Mouse (Mus musculus) telencephalon, adult 2 months (tissue): Measurements from ENCODE around the gene Slc2a10.

ENCODE experiments used
- DNase-seq: peaks from one replicate; pipeline ENCODE4 v3.0.0-alpha.2; 2011; ENCODE audit warnings: low read depth, low spot score

The Slc2a10 gene

DNA sequence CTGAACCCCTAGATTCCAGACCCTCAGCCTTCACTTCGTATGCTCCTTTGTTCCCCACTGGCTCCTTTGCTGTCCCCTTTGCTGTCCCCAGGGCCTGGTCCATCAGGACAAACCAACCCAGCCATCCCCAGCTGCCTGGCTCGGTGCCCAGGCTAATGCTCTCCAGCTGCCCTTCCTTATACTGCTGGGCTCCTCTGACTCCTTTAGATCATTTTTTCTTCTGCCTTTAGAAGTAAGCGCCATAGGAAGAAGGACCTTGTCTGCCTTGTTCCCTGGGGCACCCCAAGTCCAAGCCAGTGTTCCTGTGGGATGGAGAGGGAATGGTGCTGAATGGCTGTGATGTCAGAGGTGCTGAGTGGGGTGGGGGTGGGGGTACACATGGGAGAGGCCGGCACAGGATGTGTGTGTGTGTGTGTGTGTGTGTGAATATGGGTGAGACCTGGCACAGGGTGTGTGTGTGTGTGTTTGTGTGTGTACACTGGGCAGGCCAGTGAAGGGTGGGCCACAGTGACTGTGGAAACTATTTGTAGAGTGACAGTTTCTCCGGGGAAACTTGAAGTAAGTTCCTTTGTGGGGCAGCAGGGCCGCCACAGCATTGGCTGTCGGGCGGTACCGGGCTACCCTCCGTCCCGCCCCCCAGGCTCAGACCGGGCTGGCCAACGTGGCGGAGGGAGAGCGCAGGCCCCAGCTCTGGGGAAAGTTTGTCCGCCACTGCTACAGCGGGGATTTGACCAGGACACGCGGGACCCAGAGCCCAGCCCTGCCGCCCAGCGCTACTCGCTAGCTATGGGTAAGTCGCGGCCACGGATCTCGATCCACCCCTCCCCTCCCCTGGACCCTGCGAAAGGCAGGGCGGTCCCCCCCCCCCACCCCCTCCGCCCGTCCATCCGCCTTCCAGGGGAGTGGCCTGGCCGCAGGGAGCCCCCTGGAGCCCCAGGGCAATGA is at the start of gene Slc2a10:
Gene Slc2a10, plus strand, starts transcription at position 529 of the 945 bp plus-strand sequence.
- no peak for DNase-seq

DNA sequence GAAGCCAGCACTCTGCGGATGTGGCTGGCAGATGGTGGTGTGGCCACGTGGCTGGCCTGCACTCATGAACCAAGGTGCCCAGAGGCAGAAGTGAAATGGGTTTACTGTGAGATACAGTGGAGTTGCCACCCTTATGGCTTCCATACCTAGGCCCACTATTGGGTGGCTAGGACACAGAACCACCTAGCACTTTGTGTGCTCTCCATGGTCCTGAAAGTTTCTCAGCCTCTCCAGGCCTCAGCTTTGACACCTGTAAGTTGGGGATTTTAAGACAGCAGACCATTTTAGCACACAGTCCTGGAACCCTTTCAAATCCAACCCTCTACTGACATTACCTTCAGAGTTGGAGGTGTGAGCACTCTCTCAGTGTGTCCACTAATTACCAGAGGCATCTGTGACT is 46.9 kb upstream of the Slc2a10 start:
- no peak for DNase-seq

DNA sequence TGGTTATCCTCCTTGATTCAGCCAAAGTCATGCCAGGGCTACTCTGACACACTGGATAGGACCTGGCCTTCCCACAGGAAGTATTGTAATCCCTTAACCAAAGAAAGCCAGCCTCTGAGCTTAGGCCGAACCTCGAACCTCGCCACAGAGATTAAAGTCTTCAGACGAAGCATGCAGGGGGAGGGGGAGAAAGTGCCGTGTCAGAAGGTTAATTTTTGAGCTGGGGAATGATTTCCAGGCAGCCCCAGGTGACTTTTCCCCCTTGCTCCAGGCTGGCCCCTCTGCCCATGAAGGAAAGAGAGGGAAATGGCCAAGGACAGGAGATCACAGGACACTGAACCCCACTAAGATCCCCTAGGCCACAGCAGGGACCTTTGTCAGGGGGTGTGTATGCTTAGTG is 45.4 kb upstream of the Slc2a10 start:
- DNase-seq = no peak

DNA sequence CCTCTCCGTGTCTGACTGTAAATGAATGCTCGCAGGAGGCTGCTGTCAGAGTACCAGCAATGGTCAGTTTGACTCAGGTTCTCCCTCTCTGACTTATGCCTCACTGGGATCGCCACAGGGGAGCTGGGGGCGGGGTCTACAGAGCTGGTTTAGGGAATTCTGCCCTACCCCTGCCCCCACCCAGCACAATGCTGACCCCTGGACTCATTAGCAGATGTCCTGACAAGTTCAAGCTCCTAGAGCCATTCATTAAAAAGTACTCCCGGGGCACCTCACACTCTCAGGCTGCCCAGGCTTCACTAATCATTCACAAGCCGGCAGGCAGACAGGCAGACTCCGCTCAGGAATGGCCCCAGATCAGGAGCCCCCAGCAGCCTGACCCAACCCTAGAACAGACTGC is 43.9 kb upstream of the Slc2a10 start:
- DNase-seq = no peak

DNA sequence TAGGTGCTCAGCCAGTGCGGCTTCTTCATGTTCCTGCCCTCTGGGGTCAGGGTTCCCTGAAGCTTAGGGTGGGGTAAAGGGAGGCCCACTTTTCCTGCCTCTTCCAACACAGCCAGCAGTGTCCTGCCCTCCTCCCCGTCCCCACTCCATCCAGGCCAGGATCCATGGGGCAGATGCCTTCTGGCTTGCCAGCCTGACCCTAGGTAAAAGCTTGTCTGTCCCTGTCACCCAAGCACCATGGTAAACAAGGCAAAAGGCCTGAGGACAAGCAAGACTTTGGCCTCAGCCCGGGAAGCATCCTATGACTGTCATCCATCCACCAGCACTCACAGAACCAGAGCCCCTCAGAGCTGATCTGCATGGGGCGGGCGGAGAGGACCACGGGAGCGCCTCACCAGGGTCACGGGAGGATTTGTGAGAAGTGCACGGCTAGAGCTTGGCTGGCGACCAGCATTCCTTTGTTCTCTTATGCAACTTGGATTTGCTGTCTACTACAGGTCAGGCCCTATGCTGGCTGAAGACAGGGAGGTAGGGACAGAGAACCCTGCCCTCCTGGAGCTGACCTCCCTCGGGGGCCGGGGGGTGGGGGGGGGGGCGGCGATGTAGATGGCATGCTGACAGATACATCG is 35.6 kb upstream of the Slc2a10 start:
- DNase-seq = no peak

- DNase-seq = no peak
Measured at GRCm38 (mm10) chr2:165470167-165470566, 33.4 kb upstream of the Slc2a10 start.

GRCm38 (mm10) chr2:165471943-165472342 is 31.6 kb upstream of the Slc2a10 start:
- DNase-seq = no peak

GRCm38 (mm10) chr2:165473003-165473402 is 30.6 kb upstream of the Slc2a10 start, which contains the start of gene Slc13a3:
Gene Slc13a3, minus strand, starts transcription at chr2:165473230.
- no peak for DNase-seq

- no peak for DNase-seq
Measured at GRCm38 (mm10) chr2:165475412-165475811, 28.2 kb upstream of the Slc2a10 start.

DNA sequence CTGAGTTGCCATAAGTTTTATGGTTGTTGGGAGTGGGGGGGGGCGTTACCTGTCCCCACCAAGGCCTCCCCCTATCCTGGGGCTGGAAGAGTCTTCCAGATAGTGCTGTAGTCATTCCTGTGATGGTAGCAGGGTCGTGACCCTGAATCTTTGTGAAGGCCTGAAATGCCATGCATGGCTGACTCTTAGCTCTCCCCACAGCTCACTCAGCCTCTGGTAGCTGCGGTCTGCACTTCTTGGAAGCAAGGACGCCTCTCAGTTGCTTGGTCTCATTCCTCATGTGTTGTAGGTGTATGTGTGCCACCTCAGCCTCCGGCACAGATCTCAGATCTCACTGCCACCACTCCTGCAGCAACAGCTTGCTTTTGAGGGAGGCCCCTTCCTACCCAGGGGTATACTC is 27.7 kb upstream of the Slc2a10 start:
- DNase-seq = no peak

- no peak for DNase-seq
Measured at GRCm38 (mm10) chr2:165482003-165482402, 21.6 kb upstream of the Slc2a10 start.

DNA sequence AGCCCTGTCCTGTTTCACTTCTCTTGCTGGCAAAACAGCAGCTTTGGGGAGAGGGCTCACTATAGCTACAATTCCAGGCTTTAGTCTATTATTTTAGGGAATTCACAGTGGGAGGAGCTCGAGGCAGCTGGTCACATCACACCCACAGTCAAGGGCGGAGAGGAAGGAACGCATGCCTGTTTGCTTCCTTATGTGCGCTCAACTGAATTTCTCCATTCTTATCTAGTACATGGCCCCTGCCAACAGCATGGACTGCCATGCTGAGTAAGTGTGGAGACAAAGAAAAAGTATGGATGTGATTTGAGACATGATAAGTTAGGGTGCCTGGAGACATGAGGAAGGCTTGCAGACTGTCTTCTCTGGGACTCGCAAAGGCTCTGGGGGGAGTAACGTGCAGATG is 19.4 kb upstream of the Slc2a10 start:
- DNase-seq = no peak

DNA sequence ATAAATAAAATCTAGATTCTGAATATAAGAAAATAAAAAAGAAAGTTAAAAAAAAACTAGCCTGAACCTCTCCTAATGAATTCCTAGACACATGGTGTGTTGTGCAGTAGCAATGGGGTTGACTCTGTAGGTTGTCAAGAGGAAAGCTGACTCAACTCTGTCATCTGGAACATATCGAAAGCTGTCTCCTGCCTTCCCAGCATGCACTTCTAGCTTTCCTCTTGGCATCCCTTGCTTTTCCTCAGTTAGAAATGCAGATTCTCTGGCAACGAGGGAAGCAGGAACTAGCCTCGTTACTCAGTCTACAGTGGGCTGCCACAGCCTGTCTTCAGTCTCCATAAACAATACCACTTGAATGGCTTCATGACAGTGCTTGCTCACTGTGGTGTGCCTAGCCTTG is 17.8 kb upstream of the Slc2a10 start:
- no peak for DNase-seq

GRCm38 (mm10) chr2:165486401-165486800 is 17.2 kb upstream of the Slc2a10 start:
- no peak for DNase-seq

- peak; percentile 31 for DNase-seq
Measured at GRCm38 (mm10) chr2:165486881-165487535, 16.6 kb upstream of the Slc2a10 start.

DNA sequence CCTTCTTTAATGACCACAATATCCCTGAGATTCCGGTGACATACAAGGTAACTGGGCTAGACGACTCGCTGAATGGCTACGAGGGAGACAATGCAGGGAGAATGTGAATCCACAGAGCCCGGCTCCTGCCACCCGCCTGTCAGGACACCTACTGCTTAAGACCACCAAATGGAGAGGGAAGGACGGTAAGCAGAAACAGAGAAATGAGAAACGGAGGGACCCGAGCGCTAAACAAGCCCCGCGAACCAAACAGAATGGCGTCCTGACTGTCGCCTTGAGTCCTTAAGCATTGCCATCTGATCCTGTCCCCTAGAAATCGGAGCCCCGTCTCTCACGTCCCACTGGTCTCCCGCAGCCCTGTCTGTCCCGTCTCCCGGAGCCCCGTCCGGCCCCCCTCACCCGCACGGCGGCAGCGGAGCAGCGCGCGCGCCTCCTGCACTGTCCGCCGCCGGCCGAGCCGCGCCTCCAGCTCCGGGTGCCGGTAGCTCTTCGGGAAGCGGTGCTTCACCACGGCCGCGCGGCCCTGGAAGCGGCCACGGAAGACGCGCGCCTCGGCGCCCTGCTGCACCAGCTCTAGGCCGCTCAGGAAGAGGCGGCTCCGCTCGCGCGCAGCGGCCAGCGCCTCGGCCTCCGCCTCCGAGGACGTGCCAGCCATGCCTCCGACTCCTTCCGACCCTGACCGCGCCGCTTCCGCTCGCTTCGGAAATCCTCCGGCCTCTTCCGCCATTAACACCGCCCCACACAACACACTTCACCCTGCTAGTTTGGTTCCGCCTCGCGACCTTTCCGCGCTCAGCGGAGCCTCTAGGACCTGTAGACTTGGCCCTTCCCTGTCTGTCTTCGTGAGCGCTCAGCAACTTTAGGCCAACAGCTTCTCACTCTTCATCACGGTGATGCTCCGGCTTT is 10.7 kb upstream of the Slc2a10 start, which contains the start of gene Trp53rka:
Gene Trp53rka, minus strand, starts transcription at position 677 of the 906 bp plus-strand sequence.
- DNase-seq = peak; percentile 72

DNA sequence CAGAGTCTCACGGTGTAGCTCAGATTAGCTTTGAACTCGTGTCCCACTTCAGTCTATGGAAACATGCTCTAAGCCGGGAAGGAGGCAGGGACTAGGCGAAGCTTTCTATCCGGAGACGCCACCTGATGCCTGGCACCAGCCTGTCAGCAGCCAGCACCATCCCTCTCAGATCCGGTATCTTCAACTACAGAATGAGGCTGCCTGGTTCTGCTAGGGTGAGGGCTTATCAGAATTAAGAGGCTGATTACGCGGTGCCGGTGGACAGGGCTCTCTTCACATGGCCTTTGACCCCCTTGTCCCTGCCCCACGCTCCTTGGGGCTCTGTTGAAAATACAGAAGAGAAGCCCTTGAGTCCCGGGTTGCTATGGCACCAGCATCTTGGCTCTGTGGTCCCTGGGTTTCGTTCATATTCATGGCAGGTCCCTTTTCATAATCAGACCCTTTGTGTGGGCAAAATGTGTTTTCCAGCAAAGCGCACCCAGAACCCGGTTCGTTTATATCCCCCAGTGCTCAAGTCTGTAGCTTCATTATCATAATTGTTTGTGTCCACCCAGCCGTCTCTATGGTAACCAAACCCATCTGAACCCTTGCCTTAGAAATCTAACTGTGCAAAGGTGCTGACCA is 9.9 kb upstream of the Slc2a10 start:
- no peak for DNase-seq

- DNase-seq = no peak
Measured at GRCm38 (mm10) chr2:165494495-165494894, 9.1 kb upstream of the Slc2a10 start.

DNA sequence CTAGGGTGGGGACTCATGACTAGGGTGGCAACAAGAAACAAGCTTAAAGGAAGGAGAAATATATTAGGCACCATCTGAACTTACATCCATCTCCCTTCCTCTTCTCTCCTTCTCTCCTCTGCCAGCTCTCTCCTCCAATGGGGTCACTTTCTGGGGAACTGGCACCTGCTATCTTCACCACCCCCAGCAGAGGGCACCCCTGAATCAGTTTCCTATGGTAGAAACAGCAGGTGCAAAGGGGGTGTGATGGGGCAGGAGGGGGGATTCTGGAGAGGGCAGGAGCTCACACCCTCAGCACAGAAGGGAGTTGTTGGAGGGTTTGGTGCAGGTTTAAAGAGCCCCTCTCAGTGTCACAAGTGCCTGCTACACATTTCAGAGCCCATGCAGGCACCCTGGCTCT is 7.3 kb upstream of the Slc2a10 start:
- DNase-seq = no peak

DNA sequence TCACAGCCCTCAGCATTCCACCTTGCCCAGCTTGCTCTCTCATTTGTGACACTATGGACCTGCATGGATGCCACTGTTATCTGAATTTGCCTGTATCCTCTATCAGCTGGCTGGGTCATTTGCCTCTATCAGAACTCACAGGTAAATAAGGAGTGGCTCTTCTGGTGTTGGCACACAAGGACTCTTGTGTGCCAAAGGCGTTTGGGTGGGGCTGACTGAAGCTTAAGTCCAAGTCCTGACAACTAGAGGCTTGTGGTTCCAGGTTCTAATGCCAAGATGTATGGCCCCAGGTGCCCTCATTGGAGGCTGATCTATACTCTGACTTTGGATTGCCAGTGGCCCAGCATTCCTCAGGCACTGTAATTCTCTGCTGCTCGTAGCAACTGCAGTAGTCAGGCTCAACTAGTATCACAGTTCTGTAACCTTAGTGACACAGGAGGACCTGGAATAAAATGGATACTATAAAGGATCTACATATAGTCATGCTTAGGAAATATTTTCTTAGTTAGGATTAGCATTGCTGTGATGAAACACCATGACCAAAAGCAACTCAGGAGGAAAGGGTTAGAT is 5.8 kb upstream of the Slc2a10 start:
- DNase-seq = no peak
